In the genomic region with DNA sequence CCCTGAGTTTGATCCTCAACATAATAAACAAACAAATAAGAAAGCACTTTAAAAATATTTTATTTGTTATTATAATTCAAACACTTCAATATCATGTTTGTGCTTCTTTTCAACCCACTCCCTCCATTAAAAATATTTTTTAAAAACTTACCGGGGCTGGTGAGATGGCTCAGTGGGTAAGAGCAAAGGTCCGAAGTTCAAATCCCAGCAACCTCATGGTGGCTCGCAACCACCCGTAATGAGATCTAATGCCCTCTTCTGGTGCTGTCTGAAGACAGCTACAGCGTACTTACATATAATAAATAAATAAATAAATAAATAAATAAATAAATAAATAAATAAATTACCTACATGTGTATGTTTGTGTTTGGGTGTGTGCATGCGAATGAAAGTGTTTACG, we compare ENCODE assay signal across 23 mouse cellular contexts. TPM values are rescaled to one million over a fixed set of nuclear protein-coding genes. Genes with fewer than 3 reads are reported as not detected.
DNase-seq lines count a peak whose midpoint lies in the region; ATAC-seq and TF ChIP-seq lines count a peak whose summit lies in the region.
"Had no signal": no experiment of that assay in that cellular context is flagged by ENCODE, and none has a peak within 500 bp of the region (broad histone marks: within the 10 kb centered on the region; RNA-seq: fewer than 3 reads in every experiment).

No protein-coding gene starts in this region.

- TF ChIP-seq EP300 in heart, postnatal 0 days (IDR thresholded peaks at IDR 0.05; ENCODE audit: low read depth) = no peak

- TF ChIP-seq POLR2A in testis, adult 2 months (IDR thresholded peaks at IDR 0.05; ENCODE audit: control insufficient read depth, low read depth, low read length) = no peak

- WGBS in heart, postnatal 0 days = 95% methylated on average over 7 of the region's 7 CpGs

- H3K9ac ChIP-seq in heart, postnatal 0 days (replicated peaks; ENCODE audit: low read depth, low read length) = no peak overlapping the region
- H3K9ac ChIP-seq: embryonic facial prominence, embryonic 12.5 days; forebrain, embryonic 13.5 days; forebrain, embryonic 15.5 days had no signal

- no peaks in the 10 kb centered on the region for H3K27me3 ChIP-seq in heart, postnatal 0 days (ENCODE audit: control insufficient read depth, insufficient read depth, low read length)
- no peaks in the 10 kb centered on the region for H3K27me3 ChIP-seq in testis, adult 2 months (ENCODE audit: control insufficient read depth, insufficient read depth, low read length)
- H3K27me3 ChIP-seq: CH12.LX; embryonic facial prominence, embryonic 12.5 days; forebrain, embryonic 13.5 days; forebrain, embryonic 15.5 days; Patski had no signal

- no peak overlapping the region for H3K4me3 ChIP-seq in heart, postnatal 0 days (ENCODE audit: low read depth, low read length)
- peak overlapping the region; percentile 67 for H3K4me3 ChIP-seq in testis, adult 2 months (ENCODE audit: control insufficient read depth, low read depth, low read length)
- H3K4me3 ChIP-seq: embryonic facial prominence, embryonic 10.5 days; embryonic facial prominence, embryonic 12.5 days; forebrain, embryonic 13.5 days; forebrain, embryonic 15.5 days had no signal

- no peak for DNase-seq in heart, postnatal 0 days (ENCODE audit: low spot score)
- no peak for DNase-seq in heart, postnatal 4 days
- peak; percentile 62 for DNase-seq in kidney, adult 9 months
- DNase-seq in kidney, postnatal 25 days = no peak
- no peak for DNase-seq in testis, postnatal 14 days (ENCODE audit: low spot score)

- no peak for ATAC-seq in heart, postnatal 0 days (ENCODE audit: insufficient read depth, low read depth)
- ATAC-seq: activated CD4-positive, CD25-positive, alpha-beta regulatory T cell, adult 4 months; forebrain, embryonic 13.5 days; forebrain, embryonic 15.5 days had no signal

- no peaks in the 10 kb centered on the region for H3K36me3 ChIP-seq in heart, postnatal 0 days (replicated peaks; ENCODE audit: control insufficient read depth, insufficient read depth, low read length)
- no peaks in the 10 kb centered on the region for H3K36me3 ChIP-seq in testis, adult 2 months (ENCODE audit: control insufficient read depth, insufficient read depth, low read length)
- H3K36me3 ChIP-seq: embryonic facial prominence, embryonic 10.5 days; embryonic facial prominence, embryonic 12.5 days; forebrain, embryonic 15.5 days; G1E had no signal

- no peaks in the 10 kb centered on the region for H3K9me3 ChIP-seq in heart, postnatal 0 days (replicated peaks; ENCODE audit: control insufficient read depth, low read length)
- H3K9me3 ChIP-seq: embryonic facial prominence, embryonic 12.5 days; forebrain, embryonic 13.5 days; forebrain, embryonic 15.5 days; G1E had no signal

- peaks cover 19% of the 10 kb centered on the region for H3K4me1 ChIP-seq in heart, postnatal 0 days (ENCODE audit: control insufficient read depth, insufficient read depth)
- H3K4me1 ChIP-seq in testis, adult 2 months (ENCODE audit: control insufficient read depth, insufficient read depth, low read length) = no peaks in the 10 kb centered on the region
- H3K4me1 ChIP-seq: embryonic facial prominence, embryonic 12.5 days; forebrain, embryonic 13.5 days; forebrain, embryonic 15.5 days had no signal

- no peak overlapping the region for H3K4me2 ChIP-seq in heart, postnatal 0 days (ENCODE audit: low read depth, low read length)
- H3K4me2 ChIP-seq: embryonic facial prominence, embryonic 12.5 days; forebrain, embryonic 13.5 days; forebrain, embryonic 15.5 days had no signal

- no peak for TF ChIP-seq CTCF in heart, postnatal 0 days (IDR thresholded peaks at IDR 0.05; ENCODE audit: low read depth)
- no peak for TF ChIP-seq CTCF in testis, adult 2 months (IDR thresholded peaks at IDR 0.05; ENCODE audit: control insufficient read depth, insufficient read depth, insufficient replicate concordance, low read depth, low read length)

- peak overlapping the region; percentile 53; the same call in 1 of the 2 replicates for H3K27ac ChIP-seq in heart, postnatal 0 days (ENCODE audit: low read depth)
- no peak overlapping the region for H3K27ac ChIP-seq in testis, adult 2 months (ENCODE audit: control insufficient read depth, insufficient read depth, low read depth, low read length)
- H3K27ac ChIP-seq: embryonic facial prominence, embryonic 10.5 days; embryonic facial prominence, embryonic 12.5 days; forebrain, embryonic 13.5 days; forebrain, embryonic 15.5 days had no signal

RNA-seq across cellular contexts. Expression of a gene that starts 43.5 kb away (rescaled TPM):
- 125 and 144 TPM in 2 replicates for total RNA-seq in heart, postnatal 0 days (2014; rRNA removed; ENCODE audit: low replicate concordance)
- polyA plus RNA-seq in heart, postnatal 0 days (2015; fragmentation: Nextera tagmentation; extraction: Ambion mirVana) = 51.4 and 54.0 TPM in 2 replicates
- 100 to 1,000 TPM; 105 TPM for total RNA-seq in heart, postnatal 4 days (2021)
- polyA plus RNA-seq in testis, adult 2 months (2012; rRNA removed) = 535 and 558 TPM in 2 replicates

RNA-seq across cellular contexts. Expression of a gene that starts 47.4 kb away (rescaled TPM):
- 36.0 and 44.6 TPM in 2 replicates for total RNA-seq in heart, postnatal 0 days (2014; rRNA removed; ENCODE audit: low replicate concordance)
- polyA plus RNA-seq in heart, postnatal 0 days (2015; fragmentation: Nextera tagmentation; extraction: Ambion mirVana) = 36.9 and 41.4 TPM in 2 replicates
- total RNA-seq in heart, postnatal 4 days (2021) = 10 to 100 TPM; 38.7 to 39.6 TPM
- 15.6 and 16.4 TPM in 2 replicates for polyA plus RNA-seq in testis, adult 2 months (2012; rRNA removed)

RNA-seq across cellular contexts. Expression of a gene that starts 58.8 kb away (rescaled TPM):
- not detected in 2 replicates for total RNA-seq in heart, postnatal 0 days (2014; rRNA removed; ENCODE audit: low replicate concordance)
- not detected in 2 replicates for polyA plus RNA-seq in heart, postnatal 0 days (2015; fragmentation: Nextera tagmentation; extraction: Ambion mirVana)
- total RNA-seq in heart, postnatal 4 days (2021) = not detected
- polyA plus RNA-seq in testis, adult 2 months (2012; rRNA removed) = 0.27 and 0.48 TPM in 2 replicates
- total RNA-seq: adrenal gland, adult 18-20 months; adrenal gland, adult 8-10 months; adrenal gland, postnatal 14 days; adrenal gland, postnatal 36 days; CH12.LX; G1E had no signal
- polyA plus RNA-seq: activated CD4-positive, CD25-positive, alpha-beta regulatory T cell, adult 4 months; CD4-positive, CD25-positive, alpha-beta regulatory T cell, adult 4 months; cerebellum, adult 2 months; cortical plate, adult 2 months; embryonic facial prominence, embryonic 10.5 days; embryonic facial prominence, embryonic 12.5 days; embryonic facial prominence, embryonic 14.5 days; forebrain, embryonic 11.5 days; forebrain, embryonic 13.5 days; forebrain, embryonic 15.5 days; G1E had no signal
